Mouse (Mus musculus): Measurements from ENCODE around the gene Mmp15. TPM values are rescaled to one million over a fixed set of nuclear protein-coding genes. Genes with fewer than 3 reads are reported as not detected.

Mmp15 gene
- polyA plus RNA-seq, 1 experiment from 2014 or later, result 11.9 TPM

- Histone ChIP-seq H3K36me3 (ENCODE audit: control insufficient read depth, insufficient read depth) (no peaks in the 10 kb centered on the region), H3K27ac (ENCODE audit: low read depth, low read length) (no peak overlapping the region), H3K27me3 (replicated peaks; ENCODE audit: control insufficient read depth, insufficient read depth, low read length) (no peaks in the 10 kb centered on the region), H3K9me3 (ENCODE audit: control insufficient read depth) (no peaks in the 10 kb centered on the region), H3K4me2 (replicated peaks; ENCODE audit: low read depth) (no peak overlapping the region), H3K4me3 (ENCODE audit: low read depth, low read length) (no peak overlapping the region), H3K4me1 (replicated peaks; ENCODE audit: control insufficient read depth, insufficient read depth, low read length) (no peaks in the 10 kb centered on the region), H3K9ac (ENCODE audit: low read depth, low read length) (no peak overlapping the region)
- WGBS, result 87% methylated on average over 6 of the region's 6 CpGs
- TF ChIP-seq CTCF (IDR thresholded peaks at IDR 0.05; ENCODE audit: low read depth), result no peak
- ATAC-seq, result no peak
These were observed 38.2 kb upstream of the Mmp15 start for GRCm38 (mm10) chr8:95313857-95314256.

- TF ChIP-seq CTCF (IDR thresholded peaks at IDR 0.05; ENCODE audit: low read depth), result no peak
- ATAC-seq, result no peak
- Histone ChIP-seq H3K36me3 (ENCODE audit: control insufficient read depth, insufficient read depth) (no peaks in the 10 kb centered on the region), H3K4me3 (ENCODE audit: low read depth, low read length) (no peak overlapping the region), H3K4me2 (replicated peaks; ENCODE audit: low read depth) (no peak overlapping the region), H3K4me1 (replicated peaks; ENCODE audit: control insufficient read depth, insufficient read depth, low read length) (no peaks in the 10 kb centered on the region), H3K27me3 (replicated peaks; ENCODE audit: control insufficient read depth, insufficient read depth, low read length) (no peaks in the 10 kb centered on the region), H3K27ac (ENCODE audit: low read depth, low read length) (no peak overlapping the region), H3K9me3 (ENCODE audit: control insufficient read depth) (no peaks in the 10 kb centered on the region), H3K9ac (ENCODE audit: low read depth, low read length) (no peak overlapping the region)
- WGBS, result 66% methylated on average over 2 of the region's 2 CpGs
These were observed 37.4 kb upstream of the Mmp15 start for GRCm38 (mm10) chr8:95314707-95315106.

- no peak for TF ChIP-seq CTCF (IDR thresholded peaks at IDR 0.05; ENCODE audit: low read depth)
- 87% methylated on average over 1 of the region's 1 CpGs for WGBS
- no peaks in the 10 kb centered on the region for H3K9me3 ChIP-seq (ENCODE audit: control insufficient read depth)
- no peak overlapping the region for H3K27ac ChIP-seq (ENCODE audit: low read depth, low read length)
- ATAC-seq, result no peak
- H3K4me2 ChIP-seq (replicated peaks; ENCODE audit: low read depth), result no peak overlapping the region
- no peaks in the 10 kb centered on the region for H3K4me1 ChIP-seq (replicated peaks; ENCODE audit: control insufficient read depth, insufficient read depth, low read length)
- no peak overlapping the region for H3K9ac ChIP-seq (ENCODE audit: low read depth, low read length)
- H3K4me3 ChIP-seq (ENCODE audit: low read depth, low read length), result no peak overlapping the region
- no peaks in the 10 kb centered on the region for H3K36me3 ChIP-seq (ENCODE audit: control insufficient read depth, insufficient read depth)
- H3K27me3 ChIP-seq (replicated peaks; ENCODE audit: control insufficient read depth, insufficient read depth, low read length), result no peaks in the 10 kb centered on the region
These were observed 36.7 kb upstream of the Mmp15 start for GRCm38 (mm10) chr8:95315350-95315749.

- Histone ChIP-seq H3K4me1 (replicated peaks; ENCODE audit: control insufficient read depth, insufficient read depth, low read length) (no peaks in the 10 kb centered on the region), H3K36me3 (ENCODE audit: control insufficient read depth, insufficient read depth) (peaks cover 6% of the 10 kb centered on the region; the same call in 1 of the 2 replicates), H3K4me2 (replicated peaks; ENCODE audit: low read depth) (peak overlapping the region; percentile 95), H3K9ac (ENCODE audit: low read depth, low read length) (peak overlapping the region; percentile 34; the same call in 1 of the 2 replicates), H3K4me3 (ENCODE audit: low read depth, low read length) (peak overlapping the region; percentile 47), H3K9me3 (ENCODE audit: control insufficient read depth) (no peaks in the 10 kb centered on the region), H3K27me3 (replicated peaks; ENCODE audit: control insufficient read depth, insufficient read depth, low read length) (no peaks in the 10 kb centered on the region), H3K27ac (ENCODE audit: low read depth, low read length) (no peak overlapping the region)
- ATAC-seq, result peak; percentile 78
- WGBS, result 3% methylated on average over 41 of the region's 41 CpGs
- peak; percentile 70 for TF ChIP-seq CTCF (IDR thresholded peaks at IDR 0.05; ENCODE audit: low read depth)
These were observed 31.6 kb upstream of the Mmp15 start for GRCm38 (mm10) chr8:95320224-95321139.

- Histone ChIP-seq H3K9ac (ENCODE audit: low read depth, low read length) (no peak overlapping the region), H3K27ac (ENCODE audit: low read depth, low read length) (no peak overlapping the region), H3K36me3 (ENCODE audit: control insufficient read depth, insufficient read depth) (peaks cover 31% of the 10 kb centered on the region), H3K4me3 (ENCODE audit: low read depth, low read length) (no peak overlapping the region), H3K4me2 (replicated peaks; ENCODE audit: low read depth) (no peak overlapping the region), H3K9me3 (ENCODE audit: control insufficient read depth) (no peaks in the 10 kb centered on the region), H3K4me1 (replicated peaks; ENCODE audit: control insufficient read depth, insufficient read depth, low read length) (no peaks in the 10 kb centered on the region), H3K27me3 (replicated peaks; ENCODE audit: control insufficient read depth, insufficient read depth, low read length) (no peaks in the 10 kb centered on the region)
- TF ChIP-seq CTCF (IDR thresholded peaks at IDR 0.05; ENCODE audit: low read depth), result no peak
- WGBS, result 82% methylated on average over 3 of the region's 3 CpGs
- no peak for ATAC-seq
These were observed 28.9 kb upstream of the Mmp15 start for GRCm38 (mm10) chr8:95323201-95323600.

GRCm38 (mm10) chr8:95324646-95325045 is 27.4 kb upstream of the Mmp15 start:
- Histone ChIP-seq H3K4me1 (replicated peaks; ENCODE audit: control insufficient read depth, insufficient read depth, low read length) (no peaks in the 10 kb centered on the region), H3K27me3 (replicated peaks; ENCODE audit: control insufficient read depth, insufficient read depth, low read length) (no peaks in the 10 kb centered on the region), H3K36me3 (ENCODE audit: control insufficient read depth, insufficient read depth) (peaks cover 44% of the 10 kb centered on the region), H3K27ac (ENCODE audit: low read depth, low read length) (0 out of 2 replicates have a peak overlapping the region, but pooled peaks have one; percentile 7), H3K9me3 (ENCODE audit: control insufficient read depth) (no peaks in the 10 kb centered on the region), H3K4me3 (ENCODE audit: low read depth, low read length) (no peak overlapping the region), H3K9ac (ENCODE audit: low read depth, low read length) (no peak overlapping the region), H3K4me2 (replicated peaks; ENCODE audit: low read depth) (no peak overlapping the region)
- WGBS, result 74% methylated on average over 5 of the region's 5 CpGs
- TF ChIP-seq CTCF (IDR thresholded peaks at IDR 0.05; ENCODE audit: low read depth), result no peak
- ATAC-seq, result no peak

All from intestine, postnatal 0 days (tissue).